Mouse (Mus musculus): ENCODE results near the gene Hao2. TPM values are rescaled to one million over a fixed set of nuclear protein-coding genes. Genes with fewer than 3 reads are reported as not detected.
A peak's percentile ranks its signal among the peaks of the same experiment; 100 is the strongest.

Hao2 gene
- polyA plus RNA-seq, 1 experiment from 2014 or later: 0.06 TPM

DNA sequence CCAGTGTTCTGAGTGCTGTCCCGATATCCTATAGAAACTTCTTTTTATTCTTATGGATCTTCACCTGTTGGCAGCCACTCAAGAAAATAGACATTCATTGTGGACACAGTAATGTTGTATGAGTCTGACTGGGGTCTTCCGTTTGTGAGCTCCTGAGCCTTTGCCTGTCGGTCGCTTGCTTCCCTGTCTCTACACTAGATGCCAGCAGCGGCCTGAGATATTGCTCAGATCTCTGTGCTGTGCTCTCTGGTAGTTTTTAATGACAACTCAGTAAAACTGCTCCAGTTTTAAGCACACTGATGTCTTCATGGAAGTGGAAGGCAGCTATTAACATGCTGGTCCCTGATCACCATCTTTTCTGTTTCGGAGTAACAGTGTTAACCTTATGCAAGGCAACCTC is 20.6 kb upstream of the Hao2 start:
- 83% methylated on average over 6 of the region's 6 CpGs for WGBS
- no peak overlapping the region for H3K4me2 ChIP-seq
- no peak overlapping the region for H3K27ac ChIP-seq (replicated peaks)
- H3K4me3 ChIP-seq: no peak overlapping the region
- no peaks in the 10 kb centered on the region for H3K4me1 ChIP-seq (replicated peaks)
- no peaks in the 10 kb centered on the region for H3K27me3 ChIP-seq
- no peak overlapping the region for H3K9ac ChIP-seq
- ATAC-seq (ENCODE audit: low FRiP score, low read depth): no peak
- no peaks in the 10 kb centered on the region for H3K9me3 ChIP-seq
- H3K36me3 ChIP-seq: no peaks in the 10 kb centered on the region

DNA sequence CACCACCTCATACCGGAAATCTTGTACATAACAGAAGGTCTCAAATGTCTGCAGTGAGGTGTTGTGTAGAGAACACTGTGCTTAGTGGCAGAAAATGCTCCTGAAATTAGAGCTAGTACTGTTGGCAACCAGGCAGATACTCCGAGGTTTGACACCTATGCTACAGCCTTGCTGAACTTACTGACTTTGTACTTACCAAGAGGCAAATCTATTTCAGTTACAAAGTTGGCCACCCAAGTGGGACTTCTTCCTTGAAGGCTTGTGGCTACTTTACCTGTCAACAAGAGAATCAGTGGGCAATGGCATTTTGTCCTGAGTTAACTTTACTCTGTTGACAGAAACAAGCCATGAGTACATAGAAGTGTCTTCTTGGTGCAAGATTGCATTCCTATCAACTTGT is 4.6 kb upstream of the Hao2 start:
- no peak for ATAC-seq (ENCODE audit: low FRiP score, low read depth)
- 96% methylated on average over 2 of the region's 2 CpGs for WGBS
- Histone ChIP-seq H3K27ac (replicated peaks) (no peak overlapping the region), H3K9me3 (no peaks in the 10 kb centered on the region), H3K4me1 (replicated peaks) (no peaks in the 10 kb centered on the region), H3K9ac (no peak overlapping the region), H3K36me3 (no peaks in the 10 kb centered on the region), H3K4me3 (no peak overlapping the region), H3K27me3 (no peaks in the 10 kb centered on the region), H3K4me2 (no peak overlapping the region)

- Histone ChIP-seq H3K27me3 (no peaks in the 10 kb centered on the region), H3K27ac (replicated peaks) (no peak overlapping the region), H3K36me3 (no peaks in the 10 kb centered on the region), H3K9ac (peak overlapping the region; percentile 22; the same call in 1 of the 2 replicates), H3K9me3 (no peaks in the 10 kb centered on the region), H3K4me1 (replicated peaks) (no peaks in the 10 kb centered on the region), H3K4me2 (peak overlapping the region; percentile 38; the same call in 1 of the 2 replicates), H3K4me3 (no peak overlapping the region)
- 47% methylated on average over 10 of the region's 10 CpGs for WGBS
- peak; percentile 71; the same call in 1 of the 2 replicates for ATAC-seq (ENCODE audit: low FRiP score, low read depth)
Observed at GRCm38 (mm10) chr3:98895071-98895601, 2.1 kb upstream of the Hao2 start.

- H3K9ac ChIP-seq: no peak overlapping the region
- no peak overlapping the region for H3K4me2 ChIP-seq
- no peak for ATAC-seq (ENCODE audit: low FRiP score, low read depth)
- no peaks in the 10 kb centered on the region for H3K4me1 ChIP-seq (replicated peaks)
- no peak overlapping the region for H3K4me3 ChIP-seq
- H3K36me3 ChIP-seq: no peaks in the 10 kb centered on the region
- WGBS: 85% methylated on average over 4 of the region's 4 CpGs
- H3K27me3 ChIP-seq: no peaks in the 10 kb centered on the region
- H3K27ac ChIP-seq (replicated peaks): no peak overlapping the region
- H3K9me3 ChIP-seq: no peaks in the 10 kb centered on the region
Observed at GRCm38 (mm10) chr3:98890430-98890829, 2.6 kb downstream of the Hao2 start.

- Histone ChIP-seq H3K27ac (replicated peaks) (no peak overlapping the region), H3K9me3 (no peaks in the 10 kb centered on the region), H3K4me2 (no peak overlapping the region), H3K4me3 (no peak overlapping the region), H3K36me3 (no peaks in the 10 kb centered on the region), H3K27me3 (no peaks in the 10 kb centered on the region), H3K9ac (no peak overlapping the region), H3K4me1 (replicated peaks) (no peaks in the 10 kb centered on the region)
- no peak for ATAC-seq (ENCODE audit: low FRiP score, low read depth)
- 80% methylated on average over 2 of the region's 2 CpGs for WGBS
Observed at GRCm38 (mm10) chr3:98888206-98888605, 4.8 kb downstream of the Hao2 start.

DNA sequence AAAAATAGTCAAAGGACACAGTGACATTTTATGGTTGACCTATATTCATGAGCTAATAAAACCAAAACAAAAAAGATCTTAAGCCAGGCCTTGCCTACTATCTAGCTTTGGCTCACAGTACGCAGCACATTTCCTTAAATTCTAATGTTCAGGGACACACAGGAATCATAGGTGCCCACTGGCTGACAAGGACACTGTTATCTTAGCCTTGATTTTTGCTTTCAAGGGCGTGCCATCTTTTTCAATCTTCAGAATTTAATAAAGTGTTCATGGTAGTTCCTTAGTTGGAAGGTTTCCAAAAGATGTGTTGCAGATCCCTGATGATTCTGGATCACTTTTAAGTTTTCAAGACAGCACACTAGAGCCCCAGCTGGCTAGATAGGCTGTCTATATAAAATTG is 12.2 kb downstream of the Hao2 start:
- no peak for ATAC-seq (ENCODE audit: low FRiP score, low read depth)
- no peaks in the 10 kb centered on the region for H3K27me3 ChIP-seq
- 92% methylated on average over 2 of the region's 2 CpGs for WGBS
- H3K36me3 ChIP-seq: no peaks in the 10 kb centered on the region
- H3K4me3 ChIP-seq: no peak overlapping the region
- H3K4me2 ChIP-seq: no peak overlapping the region
- H3K4me1 ChIP-seq (replicated peaks): no peaks in the 10 kb centered on the region
- H3K9me3 ChIP-seq: no peaks in the 10 kb centered on the region
- no peak overlapping the region for H3K27ac ChIP-seq (replicated peaks)
- no peak overlapping the region for H3K9ac ChIP-seq

- no peak for ATAC-seq (ENCODE audit: low FRiP score, low read depth)
- no peak overlapping the region for H3K4me2 ChIP-seq
- 70% methylated on average over 6 of the region's 6 CpGs for WGBS
Observed at GRCm38 (mm10) chr3:98880216-98880615, 12.8 kb downstream of the Hao2 start.

GRCm38 (mm10) chr3:98868219-98868618 is 24.8 kb downstream of the Hao2 start:
- H3K9me3 ChIP-seq: no peaks in the 10 kb centered on the region
- no peaks in the 10 kb centered on the region for H3K27me3 ChIP-seq
- no peak overlapping the region for H3K4me3 ChIP-seq
- no peaks in the 10 kb centered on the region for H3K4me1 ChIP-seq (replicated peaks)
- no peak overlapping the region for H3K9ac ChIP-seq
- H3K27ac ChIP-seq (replicated peaks): no peak overlapping the region
- no peak overlapping the region for H3K4me2 ChIP-seq
- 86% methylated on average over 2 of the region's 2 CpGs for WGBS
- no peak for ATAC-seq (ENCODE audit: low FRiP score, low read depth)
- H3K36me3 ChIP-seq: no peaks in the 10 kb centered on the region

More at GRCm38 (mm10) chr3:98880216-98880615, 12.8 kb downstream of the Hao2 start:
- Histone ChIP-seq H3K27ac (replicated peaks) (no peak overlapping the region), H3K9ac (no peak overlapping the region), H3K4me3 (no peak overlapping the region), H3K9me3 (no peaks in the 10 kb centered on the region), H3K36me3 (no peaks in the 10 kb centered on the region), H3K27me3 (no peaks in the 10 kb centered on the region), H3K4me1 (replicated peaks) (no peaks in the 10 kb centered on the region)

DNA sequence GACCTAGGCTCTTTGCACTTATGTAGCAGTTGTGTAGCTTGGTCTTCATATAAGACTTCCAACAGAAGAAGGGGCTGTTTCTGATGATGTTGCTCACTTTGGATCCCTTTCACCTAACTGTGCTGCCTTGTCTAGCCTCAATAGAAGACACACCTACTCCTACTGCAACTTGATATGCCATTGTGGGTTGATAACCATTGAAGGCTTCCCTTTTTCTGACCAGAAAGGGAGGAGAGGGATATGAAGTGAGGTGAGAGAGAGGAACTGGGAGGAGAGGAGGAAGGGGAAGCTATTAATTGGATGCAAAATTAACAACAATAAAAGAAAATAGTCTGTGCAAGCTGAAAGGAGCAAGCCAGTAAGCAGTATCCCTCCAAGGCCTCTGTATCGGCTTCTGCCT is 30.2 kb downstream of the Hao2 start:
- 96% methylated on average over 1 of the region's 1 CpGs for WGBS
- Histone ChIP-seq H3K36me3 (no peaks in the 10 kb centered on the region), H3K27ac (replicated peaks) (no peak overlapping the region), H3K9me3 (no peaks in the 10 kb centered on the region), H3K9ac (no peak overlapping the region), H3K4me1 (replicated peaks) (no peaks in the 10 kb centered on the region), H3K4me2 (no peak overlapping the region), H3K4me3 (no peak overlapping the region), H3K27me3 (no peaks in the 10 kb centered on the region)
- no peak for ATAC-seq (ENCODE audit: low FRiP score, low read depth)

DNA sequence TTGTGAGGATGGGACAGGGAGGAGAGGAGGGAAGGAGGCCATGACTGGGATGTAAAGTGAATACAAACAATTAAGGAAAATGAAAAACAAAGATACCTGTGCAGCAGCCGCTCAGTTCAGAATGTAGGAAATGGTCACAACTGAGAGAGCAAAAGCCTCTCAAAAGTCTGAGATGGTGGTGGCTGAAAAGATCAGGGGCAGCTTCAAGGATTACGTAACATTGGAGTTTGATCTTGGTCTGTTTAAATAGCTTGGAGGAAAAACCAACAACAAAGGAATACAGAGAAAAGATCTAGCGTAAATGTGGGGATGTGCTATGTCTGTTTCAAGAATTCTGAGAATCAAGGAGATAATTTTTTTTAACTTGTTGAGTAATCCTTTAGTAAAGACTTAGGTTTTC is 33.5 kb downstream of the Hao2 start, which contains the start of gene Hsd3b1:
Gene Hsd3b1 (minus strand): TSS at position 219 of the 400 bp plus-strand sequence.
- no peaks in the 10 kb centered on the region for H3K36me3 ChIP-seq
- H3K4me2 ChIP-seq: no peak within 1 kb of the TSS
- no peak for ATAC-seq (ENCODE audit: low FRiP score, low read depth)
- no peak within 1 kb of the TSS for H3K4me3 ChIP-seq
- no peaks in the 10 kb centered on the region for H3K9me3 ChIP-seq
- H3K27me3 ChIP-seq: no peaks in the 10 kb centered on the region
- no peak within 1 kb of the TSS for H3K27ac ChIP-seq (replicated peaks)
- no peaks in the 10 kb centered on the region for H3K4me1 ChIP-seq (replicated peaks)
- H3K9ac ChIP-seq: no peak within 1 kb of the TSS
- 92% methylated on average over 3 of the region's 3 CpGs for WGBS

DNA sequence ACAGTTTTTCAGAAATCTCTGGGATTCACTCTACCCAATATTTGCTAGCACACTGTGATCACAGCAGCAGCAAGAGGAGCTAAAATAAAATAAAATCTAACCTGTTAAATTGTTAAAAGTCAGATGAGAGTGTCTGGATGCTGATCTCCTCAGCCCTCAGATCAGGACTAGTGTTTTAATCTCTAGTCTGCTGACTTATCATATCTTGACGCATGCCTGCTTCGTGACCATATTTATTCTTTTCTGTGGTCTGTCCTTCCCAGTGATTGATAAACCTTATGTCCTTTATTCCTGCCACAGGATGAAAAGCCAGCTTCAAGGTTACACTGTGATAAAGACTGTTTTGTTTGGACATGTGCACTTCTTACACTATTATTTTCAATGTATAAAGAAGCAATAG is 35.0 kb downstream of the Hao2 start:
- no peak overlapping the region for H3K4me3 ChIP-seq
- ATAC-seq (ENCODE audit: low FRiP score, low read depth): no peak
- WGBS: 91% methylated on average over 2 of the region's 2 CpGs
- H3K4me2 ChIP-seq: no peak overlapping the region
- H3K9me3 ChIP-seq: no peaks in the 10 kb centered on the region
- no peaks in the 10 kb centered on the region for H3K36me3 ChIP-seq
- no peaks in the 10 kb centered on the region for H3K27me3 ChIP-seq
- H3K4me1 ChIP-seq (replicated peaks): no peaks in the 10 kb centered on the region
- no peak overlapping the region for H3K9ac ChIP-seq
- no peak overlapping the region for H3K27ac ChIP-seq (replicated peaks)

- H3K4me2 ChIP-seq: no peak overlapping the region
- no peaks in the 10 kb centered on the region for H3K27me3 ChIP-seq
- no peaks in the 10 kb centered on the region for H3K4me1 ChIP-seq (replicated peaks)
- no peaks in the 10 kb centered on the region for H3K36me3 ChIP-seq
- H3K9me3 ChIP-seq: no peaks in the 10 kb centered on the region
- WGBS: 74% methylated on average over 1 of the region's 1 CpGs
- H3K27ac ChIP-seq (replicated peaks): no peak overlapping the region
- H3K9ac ChIP-seq: no peak overlapping the region
- ATAC-seq (ENCODE audit: low FRiP score, low read depth): no peak
- no peak overlapping the region for H3K4me3 ChIP-seq
Observed at GRCm38 (mm10) chr3:98856892-98857291, 36.1 kb downstream of the Hao2 start.

DNA sequence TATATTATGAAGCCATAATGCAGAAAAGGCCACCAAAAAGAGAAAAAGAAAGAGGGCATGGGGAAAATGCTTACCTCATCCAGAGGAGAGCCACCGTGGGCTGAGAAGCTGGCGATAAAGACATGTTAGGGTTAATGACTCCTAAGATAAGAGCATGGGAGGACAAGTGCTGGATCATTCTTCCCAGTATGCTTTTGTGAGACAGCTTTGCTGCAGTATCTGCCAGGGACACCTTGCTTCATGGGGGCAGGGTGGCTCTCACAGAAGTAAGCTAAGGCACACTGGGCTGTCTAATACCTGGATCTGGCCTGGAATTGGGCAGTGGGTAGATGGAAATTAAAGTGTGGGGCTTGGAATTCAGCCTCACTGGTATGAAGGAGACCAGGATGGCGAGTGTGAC is 37.9 kb downstream of the Hao2 start:
- Histone ChIP-seq H3K9me3 (no peaks in the 10 kb centered on the region), H3K27ac (replicated peaks) (no peak overlapping the region), H3K4me1 (replicated peaks) (no peaks in the 10 kb centered on the region), H3K27me3 (no peaks in the 10 kb centered on the region), H3K9ac (no peak overlapping the region), H3K4me2 (no peak overlapping the region), H3K36me3 (no peaks in the 10 kb centered on the region), H3K4me3 (no peak overlapping the region)
- ATAC-seq (ENCODE audit: low FRiP score, low read depth): no peak
- 90% methylated on average over 3 of the region's 3 CpGs for WGBS

Measured in hindbrain, embryonic 15.5 days (tissue).